Mouse (Mus musculus) adrenal gland, adult 8-10 months (tissue): Measurements from ENCODE around the gene Gm10447. TPM values are rescaled to one million over a fixed set of nuclear protein-coding genes. Genes with fewer than 3 reads are reported as not detected.

Source experiments
- DNase-seq: peaks from one replicate; pipeline ENCODE4 v3.0.0; 2022
- total RNA-seq, 4 experiments: library from RNA; stranded (reverse); gene quantifications; 2 replicates each; pipeline ENCODE4 v1.2.4; 2022

Gene Gm10447
- under 1 TPM in 3 of 4 experiments, not detected in 1; 0.21 to 0.59 (median 0.48) TPM for total RNA-seq

GRCm38 (mm10) chr11:53456474-53457371, at the start of gene Gm10447, which contains the start of gene Shroom1:
TSS of gene Gm10447 (minus strand) at chr11:53457110.
TSS of gene Shroom1 (plus strand) at chr11:53457205.
- no peak for DNase-seq

DNA sequence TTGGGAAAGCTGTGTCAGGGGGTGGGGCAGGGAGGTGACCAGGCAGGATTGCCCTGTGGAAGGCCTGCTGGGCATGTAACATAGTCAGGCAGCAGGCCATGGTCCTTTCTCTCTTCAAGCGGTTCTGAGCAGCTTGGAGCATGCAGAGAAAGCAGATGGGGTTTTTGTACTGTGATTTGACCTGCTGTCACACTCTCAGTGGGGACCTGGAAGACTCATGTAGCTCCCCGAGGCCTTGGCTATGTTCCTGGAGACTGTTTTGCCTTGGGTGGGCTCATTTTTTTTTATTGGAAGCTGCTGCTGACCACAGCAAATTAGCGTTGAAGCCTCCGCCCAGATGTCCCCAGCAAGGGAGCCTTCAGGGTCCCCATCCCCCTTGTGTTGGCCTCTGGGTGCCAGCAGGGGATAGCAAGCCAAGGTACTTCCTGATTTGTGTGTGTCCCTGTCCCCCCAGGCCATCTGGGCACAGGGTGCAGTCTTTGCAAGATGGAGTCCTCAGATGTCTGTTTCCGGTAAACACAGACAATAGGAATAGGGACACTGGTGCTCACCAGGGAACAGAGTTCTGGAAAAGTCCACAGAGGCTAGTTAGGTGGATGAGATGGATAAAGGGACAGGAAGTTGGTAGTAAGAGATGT, 48.2 kb upstream of the Gm10447 start:
- DNase-seq = no peak

DNA sequence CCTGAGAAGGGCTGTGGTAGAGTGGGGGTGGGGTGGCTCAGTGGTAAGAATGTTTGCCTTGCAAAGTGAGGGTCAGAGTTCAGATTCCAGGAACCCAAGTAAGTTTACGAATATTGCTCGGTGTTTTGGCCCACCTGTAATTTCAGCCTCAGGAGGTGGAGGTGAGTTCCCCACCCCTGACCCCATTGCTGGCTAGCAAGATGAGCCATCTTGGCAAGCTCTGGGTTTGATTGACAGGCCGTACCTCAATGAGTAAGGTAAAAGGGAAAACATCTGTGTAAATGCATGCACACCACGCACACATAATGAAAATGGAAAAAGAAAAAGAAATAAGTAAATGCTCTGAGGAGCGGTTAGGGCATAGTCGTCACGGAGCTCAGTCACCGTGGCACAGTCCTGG, 47.5 kb upstream of the Gm10447 start:
- DNase-seq = no peak

GRCm38 (mm10) chr11:53503738-53504137, 46.8 kb upstream of the Gm10447 start:
- no peak for DNase-seq

DNA sequence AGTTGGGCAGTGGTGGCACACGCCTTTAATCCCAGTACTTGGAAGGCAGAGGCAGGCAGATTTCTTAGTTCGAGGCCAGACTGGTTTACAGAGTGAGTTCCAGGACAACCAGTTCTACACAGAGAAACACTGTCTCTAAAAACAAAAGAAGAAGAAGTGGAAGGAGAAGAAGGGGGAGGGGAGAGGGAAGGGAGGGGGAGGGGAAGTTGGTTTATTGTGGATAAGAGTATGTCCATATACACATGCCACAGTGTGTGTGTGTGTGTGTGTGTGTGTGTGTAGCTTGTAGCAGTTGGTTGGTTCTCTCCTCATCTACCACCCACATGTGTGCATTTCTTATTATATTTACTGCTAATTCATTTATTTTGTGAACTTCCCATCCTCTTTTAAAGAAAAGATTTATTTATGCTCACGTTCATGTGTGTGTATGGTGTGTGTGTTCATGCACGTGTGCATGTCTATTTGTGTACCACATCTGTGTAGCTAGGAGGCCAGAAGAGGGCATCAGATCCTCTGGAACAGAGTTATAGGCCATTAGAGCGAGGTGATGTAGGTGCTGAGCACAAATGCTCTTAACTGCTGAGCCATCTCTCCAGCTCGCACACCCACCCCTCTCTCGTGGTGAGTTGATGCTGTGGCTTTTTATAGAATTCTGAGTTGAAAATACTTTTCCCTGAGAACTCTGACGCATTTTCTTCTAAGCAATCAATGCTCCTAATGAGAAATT, 45.3 kb upstream of the Gm10447 start:
- DNase-seq = no peak

GRCm38 (mm10) chr11:53500569-53500968, 43.7 kb upstream of the Gm10447 start:
- no peak for DNase-seq

- no peak for DNase-seq
Measured at GRCm38 (mm10) chr11:53496946-53497345, 40.0 kb upstream of the Gm10447 start.

DNA sequence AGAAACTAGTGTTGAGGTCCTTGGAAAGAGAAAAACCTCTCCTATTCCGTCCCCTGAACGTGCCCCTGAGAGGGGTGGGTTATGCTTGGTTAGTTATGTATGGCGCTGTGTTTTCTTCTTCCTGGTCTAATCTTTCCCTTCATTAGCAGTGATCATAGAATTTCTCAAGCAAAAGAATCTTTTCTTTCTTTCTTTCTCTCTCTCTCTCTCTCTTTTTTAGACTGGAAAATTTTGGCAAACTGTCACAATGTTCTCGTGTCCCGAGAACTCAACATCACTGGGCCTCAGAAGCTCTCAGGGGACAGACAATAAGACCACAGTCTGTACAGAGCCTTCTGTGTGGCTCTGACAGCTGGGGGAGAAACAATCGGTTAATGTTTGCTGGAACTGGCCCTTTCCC, 38.5 kb upstream of the Gm10447 start:
- DNase-seq = no peak

DNA sequence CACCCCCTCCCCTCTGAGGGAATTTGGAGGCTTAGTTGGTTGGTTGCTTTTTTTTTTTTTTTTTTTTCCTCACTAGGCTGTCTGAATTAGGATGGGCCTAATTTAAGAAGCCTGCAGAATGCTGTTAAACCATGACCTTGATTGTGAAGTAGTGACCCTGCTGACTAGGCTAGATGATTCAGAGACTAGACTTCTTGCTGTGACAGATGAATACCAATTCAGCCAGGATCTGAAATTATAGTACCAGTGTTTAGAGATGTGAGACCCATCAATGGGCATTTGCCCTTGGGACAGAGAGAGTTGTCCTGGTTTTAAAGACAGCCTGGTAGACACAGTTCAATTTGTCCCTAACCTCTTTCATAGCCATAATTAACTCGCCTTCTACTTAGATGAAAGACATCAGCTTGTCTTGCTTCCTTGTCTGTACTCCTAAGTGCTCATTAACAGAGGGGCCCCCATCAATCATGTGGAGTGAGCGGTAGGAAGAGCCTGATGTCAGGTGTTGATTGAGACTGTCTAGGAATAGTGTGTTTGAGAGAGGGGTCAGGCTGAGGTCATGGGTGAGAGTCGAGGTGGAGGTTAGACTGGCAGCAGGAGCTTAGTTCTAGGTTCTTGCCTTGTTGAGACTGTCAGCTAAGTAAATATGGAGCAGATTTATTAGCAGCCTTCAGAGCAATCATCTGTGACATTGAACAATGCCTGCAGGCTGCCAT, 36.5 kb upstream of the Gm10447 start:
- no peak for DNase-seq

GRCm38 (mm10) chr11:53491954-53492401, 35.1 kb upstream of the Gm10447 start:
- DNase-seq = no peak

- no peak for DNase-seq
Measured at GRCm38 (mm10) chr11:53489421-53489820, 32.5 kb upstream of the Gm10447 start.

- DNase-seq = no peak
Measured at GRCm38 (mm10) chr11:53489007-53489406, 32.1 kb upstream of the Gm10447 start.

DNA sequence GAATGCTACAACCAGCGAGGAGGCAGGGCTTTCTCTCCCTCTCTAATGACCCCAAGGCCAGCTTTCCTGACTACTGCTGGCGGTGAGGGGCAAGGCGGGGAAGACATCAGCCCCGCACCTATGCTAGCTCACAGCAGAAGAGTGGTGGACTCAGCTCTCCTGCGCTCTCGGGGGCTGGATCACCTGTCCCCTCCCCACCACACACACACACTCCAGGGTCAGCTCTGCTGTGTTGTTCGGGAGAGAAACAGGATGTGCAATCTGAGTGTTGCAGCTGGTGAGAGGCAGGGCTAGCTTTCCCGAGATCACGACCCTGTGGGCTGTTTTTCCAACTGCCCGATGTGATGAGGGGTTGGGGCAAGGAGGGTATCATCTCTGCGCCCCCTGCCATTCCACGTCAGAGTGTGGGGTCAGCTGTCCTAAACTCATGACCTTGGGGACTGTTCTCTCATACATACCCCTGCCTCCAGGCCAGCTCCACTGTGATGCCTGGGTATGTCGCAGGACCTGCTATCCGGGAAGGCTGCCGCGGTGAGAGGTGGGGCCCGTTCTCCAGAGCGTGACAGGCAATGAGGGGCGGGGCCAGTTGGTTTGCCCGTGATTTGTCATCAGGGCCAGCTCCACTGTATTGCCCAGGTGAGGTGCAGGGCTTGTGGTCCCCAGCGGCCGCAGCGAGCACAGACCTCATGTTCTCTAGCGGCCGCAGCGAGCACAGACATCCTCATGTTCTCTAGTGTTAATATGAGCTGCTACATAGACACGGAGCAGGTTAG, 30.1 kb upstream of the Gm10447 start:
- no peak for DNase-seq

DNA sequence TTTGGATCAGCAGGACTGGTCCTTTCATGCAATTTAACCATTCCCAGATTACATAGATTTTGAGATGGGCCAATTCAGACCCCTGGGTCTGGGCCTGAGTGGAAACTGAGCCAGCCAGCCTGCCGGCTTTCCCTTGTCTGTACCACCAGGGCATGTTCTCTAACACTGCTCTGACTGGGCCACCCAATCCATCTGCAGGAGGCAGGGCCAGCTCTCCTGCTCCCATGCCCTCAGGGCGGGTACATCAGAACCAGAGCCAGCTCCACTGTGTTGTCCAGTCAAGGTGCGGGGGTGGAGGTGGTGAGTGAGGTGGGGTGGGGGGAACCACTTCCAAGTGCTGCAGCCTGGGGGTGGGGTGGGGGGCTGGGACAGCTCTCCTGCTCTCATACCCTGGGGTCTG, 29.4 kb upstream of the Gm10447 start:
- no peak for DNase-seq

- DNase-seq = no peak
Measured at GRCm38 (mm10) chr11:53485719-53486118, 28.8 kb upstream of the Gm10447 start.

DNA sequence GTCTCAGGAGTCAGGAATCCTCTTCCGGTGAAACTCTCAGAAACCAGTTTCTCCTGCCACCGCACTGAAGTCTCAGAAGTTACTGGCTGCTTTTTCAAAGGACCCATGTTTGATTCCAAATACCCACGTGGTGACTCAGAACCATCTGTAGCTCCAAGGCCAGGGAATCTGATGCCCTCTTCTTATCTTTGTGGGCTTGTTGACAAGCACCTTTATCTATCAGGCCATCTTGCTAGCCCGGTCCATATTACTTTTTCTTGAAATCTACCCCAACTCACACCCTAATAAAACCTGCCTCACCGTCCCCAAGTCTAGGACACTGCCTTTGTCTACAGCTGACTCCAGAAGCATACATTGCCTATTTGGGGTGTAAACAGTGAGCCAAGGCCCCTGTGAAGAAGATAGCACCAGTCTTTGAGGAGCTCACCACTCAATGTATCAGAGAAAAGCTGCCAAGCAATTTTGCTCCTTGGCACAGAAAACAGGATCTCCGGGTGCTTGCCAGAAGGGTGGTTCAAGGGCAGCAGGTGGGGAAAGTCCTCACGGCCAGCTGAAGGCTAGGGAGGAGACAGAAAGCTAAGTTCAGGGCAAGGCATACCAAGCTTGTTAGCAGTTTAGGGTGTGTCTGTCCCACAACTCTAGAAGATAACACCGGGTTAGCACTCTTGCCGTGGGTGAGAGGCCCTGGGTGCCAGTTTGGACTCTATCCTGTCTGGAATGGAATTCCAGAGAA, 26.4 kb upstream of the Gm10447 start:
- DNase-seq = no peak

DNA sequence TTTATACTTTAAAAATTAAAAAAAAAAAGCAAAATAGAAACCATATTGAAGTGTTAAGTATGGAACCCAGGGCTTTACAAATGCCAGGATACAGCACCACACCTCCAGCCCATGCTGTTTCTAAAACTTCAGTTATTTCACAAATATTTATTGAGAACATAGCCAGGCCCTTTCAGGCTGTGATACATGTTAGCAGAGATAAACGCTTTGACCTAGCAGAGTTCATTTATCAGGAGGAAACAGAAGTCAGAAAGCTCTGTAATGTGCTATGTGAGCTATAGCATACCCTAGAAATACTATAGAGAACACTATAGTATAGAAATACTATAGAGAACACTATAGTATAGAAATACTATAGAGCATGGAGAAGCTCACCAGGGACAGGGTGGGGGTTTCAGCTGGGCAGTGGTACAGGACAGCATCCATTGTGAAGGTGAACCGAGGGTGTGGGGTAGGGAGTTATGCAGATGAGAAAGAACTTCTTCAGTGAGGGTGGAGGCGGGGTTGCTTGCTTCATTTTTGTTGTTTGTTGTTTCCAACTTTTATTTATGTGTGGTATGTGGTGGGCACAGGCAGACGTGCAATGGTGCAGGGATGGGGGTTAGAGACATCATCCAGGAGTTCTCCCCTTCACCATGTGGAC, 24.3 kb upstream of the Gm10447 start:
- DNase-seq = no peak

GRCm38 (mm10) chr11:53479783-53480301, 22.9 kb upstream of the Gm10447 start, which contains the start of the genes Gm9945 and Sowaha:
TSS of gene Gm9945 (plus strand) at chr11:53480166.
TSS of gene Sowaha (minus strand) at chr11:53480274.
- no peak for DNase-seq

DNA sequence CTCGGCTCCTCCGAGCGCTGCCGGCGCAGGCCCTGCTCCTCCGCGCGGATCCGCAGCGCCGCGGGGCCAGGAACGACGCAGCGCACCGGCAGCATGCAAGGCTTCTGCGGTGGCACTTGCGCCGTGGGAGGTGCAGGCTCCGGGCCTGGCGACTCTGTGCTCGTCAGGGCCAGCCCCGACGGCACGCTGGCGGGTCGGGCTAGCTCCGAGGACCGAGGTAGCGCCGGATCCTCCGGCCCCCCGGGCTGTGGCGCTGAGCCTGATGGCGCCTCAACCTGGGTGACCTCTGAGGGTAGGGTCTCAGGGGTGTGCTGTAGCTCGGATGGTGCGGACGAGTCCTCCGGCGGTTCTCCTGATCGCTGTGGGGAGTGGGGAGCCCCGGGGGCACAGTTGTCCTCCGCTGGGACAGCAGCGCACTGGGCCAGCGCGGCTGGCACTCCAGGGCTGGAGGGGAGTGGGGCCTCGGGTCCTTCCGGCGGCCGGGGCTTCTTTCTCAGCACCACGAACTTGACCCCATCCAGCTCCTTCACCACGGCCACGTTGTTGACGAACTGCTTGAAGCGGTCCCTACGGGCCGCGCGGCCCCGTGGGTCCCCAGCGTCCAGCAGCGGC, 22.4 kb upstream of the Gm10447 start:
- DNase-seq = no peak
